In genomic region chr5:117096716-117097115, GRCm38 (mm10) we compare ENCODE assay signal across 8 mouse cellular contexts. TPM values are rescaled to one million over a fixed set of nuclear protein-coding genes. Genes with fewer than 3 reads are reported as not detected.
DNase-seq lines count a peak whose midpoint lies in the region; ATAC-seq and TF ChIP-seq lines count a peak whose summit lies in the region.

No protein-coding gene starts in this region.

- DNase-seq in heart, adult 2 months, result peak; percentile 48 to 53
- DNase-seq in urinary bladder, postnatal 14 days (ENCODE audit: low spot score), result peak; percentile 52
- DNase-seq in urinary bladder, postnatal 10 days (ENCODE audit: low spot score), result no peak
- DNase-seq in cerebellum, adult 9-10 months, result peak; percentile 77
- DNase-seq in hindbrain, postnatal 0 days (ENCODE audit: low spot score), result peak; percentile 78
- peak; percentile 53 for DNase-seq in lung, postnatal 14 days
- peak; percentile 44 for DNase-seq in thymus, postnatal 14 days

- intact Hi-C loops in heart, adult 2 months (cut with DNase I), result loop anchor here (10.0 kb wide), 1 partner anchor 972 kb away; no protein-coding TSS in a partner anchor

- no peaks in the 10 kb centered on the region for H3K79me2 ChIP-seq in heart, adult 2 months (replicated peaks; ENCODE audit: control insufficient read depth, insufficient read depth, low read length)

- H3K36me3 ChIP-seq in heart, adult 2 months (ENCODE audit: control insufficient read depth, insufficient read depth, low read length), result no peaks in the 10 kb centered on the region
- H3K36me3 ChIP-seq in heart, embryonic 11.5 days (ENCODE audit: control insufficient read depth, insufficient read depth, low read length), result peaks cover 17% of the 10 kb centered on the region
- peaks cover 48% of the 10 kb centered on the region for H3K36me3 ChIP-seq in hindbrain, postnatal 0 days (ENCODE audit: insufficient read depth, low read length)

- TF ChIP-seq POLR2A in heart, adult 2 months (IDR thresholded peaks at IDR 0.05; ENCODE audit: insufficient read depth, low read depth, low read length), result no peak

- 40% methylated on average over 3 of the region's 3 CpGs for WGBS in heart, adult 2 months
- 49% methylated on average over 3 of the region's 3 CpGs for WGBS in heart, embryonic 11.5 days (ENCODE audit: insufficient replicate concordance)
- WGBS in hindbrain, postnatal 0 days, result 49% methylated on average over 3 of the region's 3 CpGs

- no peak overlapping the region for H3K27ac ChIP-seq in heart, adult 2 months
- H3K27ac ChIP-seq in heart, embryonic 11.5 days (ENCODE audit: low read depth, low read length), result no peak overlapping the region
- H3K27ac ChIP-seq in hindbrain, postnatal 0 days, result no peak overlapping the region

- no peaks in the 10 kb centered on the region for H3K27me3 ChIP-seq in heart, adult 2 months (ENCODE audit: control insufficient read depth, insufficient read depth, low read length)
- H3K27me3 ChIP-seq in heart, embryonic 11.5 days (ENCODE audit: control insufficient read depth, insufficient read depth, low read length), result no peaks in the 10 kb centered on the region
- no peaks in the 10 kb centered on the region for H3K27me3 ChIP-seq in hindbrain, postnatal 0 days (ENCODE audit: insufficient read depth, low read length)

- no peak overlapping the region for H3K4me2 ChIP-seq in heart, embryonic 11.5 days
- H3K4me2 ChIP-seq in hindbrain, postnatal 0 days (ENCODE audit: low read depth, low read length), result no peak overlapping the region

- TF ChIP-seq EP300 in heart, adult 2 months (IDR thresholded peaks at IDR 0.05; ENCODE audit: insufficient read depth, low read depth, low read length), result no peak

- H3K4me1 ChIP-seq in heart, adult 2 months (ENCODE audit: control insufficient read depth, insufficient read depth, low read length), result no peaks in the 10 kb centered on the region
- no peaks in the 10 kb centered on the region for H3K4me1 ChIP-seq in heart, embryonic 11.5 days (ENCODE audit: control insufficient read depth, insufficient read depth, low read length)
- H3K4me1 ChIP-seq in hindbrain, postnatal 0 days (ENCODE audit: insufficient read depth, low read length), result no peaks in the 10 kb centered on the region

- no peak overlapping the region for H3K4me3 ChIP-seq in heart, adult 2 months
- no peak overlapping the region for H3K4me3 ChIP-seq in heart, embryonic 11.5 days (ENCODE audit: low read depth, low read length)
- H3K4me3 ChIP-seq in hindbrain, postnatal 0 days (ENCODE audit: low read length), result no peak overlapping the region

- ATAC-seq in heart, embryonic 11.5 days (replicated peaks; ENCODE audit: insufficient number of reproducible peaks, low FRiP score, low TSS enrichment), result no peak
- no peak for ATAC-seq in hindbrain, postnatal 0 days

- H3K9me3 ChIP-seq in heart, embryonic 11.5 days (replicated peaks; ENCODE audit: control insufficient read depth, low read length), result no peaks in the 10 kb centered on the region
- H3K9me3 ChIP-seq in hindbrain, postnatal 0 days (ENCODE audit: low read length), result no peaks in the 10 kb centered on the region

- TF ChIP-seq CTCF in heart, adult 2 months (IDR thresholded peaks at IDR 0.05), result peak; percentile 98; the same call in 1 of the 2 replicates
- peak; percentile 91 for TF ChIP-seq CTCF in hindbrain, postnatal 0 days (IDR thresholded peaks at IDR 0.05; ENCODE audit: low read depth)

- H3K9ac ChIP-seq in heart, adult 2 months (ENCODE audit: low read depth, low read length), result no peak overlapping the region
- no peak overlapping the region for H3K9ac ChIP-seq in heart, embryonic 11.5 days (ENCODE audit: low read depth, low read length)
- H3K9ac ChIP-seq in hindbrain, postnatal 0 days (replicated peaks; ENCODE audit: low read length), result no peak overlapping the region

RNA-seq across cellular contexts. Expression of gene Suds3, which starts 19.2 kb away (rescaled TPM):
- 100 to 1,000 TPM in 1 of 2 experiments, 10 to 100 TPM in 1; 76.8 to 112 TPM for total RNA-seq in heart, adult 2 months (2021)
- 44.7 and 55.9 TPM in 2 replicates for polyA plus RNA-seq in heart, adult 2 months (2012; rRNA removed)
- polyA plus RNA-seq in heart, embryonic 11.5 days (2014; fragmentation: Nextera tagmentation; extraction: Ambion mirVana), result 36.8 and 37.1 TPM in 2 replicates
- 83.4 and 99.7 TPM in 2 replicates for total RNA-seq in hindbrain, postnatal 0 days (2014; rRNA removed)
- 65.4 and 68.1 TPM in 2 replicates for polyA plus RNA-seq in hindbrain, postnatal 0 days (2015; fragmentation: Nextera tagmentation; extraction: Ambion mirVana)

RNA-seq across cellular contexts. Expression of gene Taok3, which starts 23.2 kb away (rescaled TPM):
- total RNA-seq in heart, adult 2 months (2021), result 1 to 10 TPM; 6.2 to 7.8 TPM
- polyA plus RNA-seq in heart, adult 2 months (2012; rRNA removed), result 3.1 and 4.7 TPM in 2 replicates
- polyA plus RNA-seq in heart, embryonic 11.5 days (2014; fragmentation: Nextera tagmentation; extraction: Ambion mirVana), result 12.9 and 13.8 TPM in 2 replicates
- 21.0 and 27.3 TPM in 2 replicates for total RNA-seq in hindbrain, postnatal 0 days (2014; rRNA removed)
- polyA plus RNA-seq in hindbrain, postnatal 0 days (2015; fragmentation: Nextera tagmentation; extraction: Ambion mirVana), result 50.2 and 51.9 TPM in 2 replicates
